Mouse (Mus musculus) bone marrow, adult 2 months (tissue): ENCODE data around the gene Msl1. TPM values are rescaled to one million over a fixed set of nuclear protein-coding genes. Genes with fewer than 3 reads are reported as not detected.

ENCODE experiments used
- H3K27ac ChIP-seq: fragments of 200-500 bp; 2 replicates; pipeline ENCODE4 v1.5.1; 2012; ENCODE audit warnings: low read depth, mild to moderate bottlenecking, control low read depth, inconsistent platforms, low read length; ENCODE audit not compliant: control insufficient read depth, poor library complexity, insufficient read depth
- H3K4me1 ChIP-seq: fragments of 200-500 bp; 2 replicates; pipeline ENCODE4 v1.6.1; 2011; ENCODE audit warnings: low read length; ENCODE audit not compliant: control insufficient read depth, insufficient read depth
- H3K4me3 ChIP-seq: fragments of 200-500 bp; replicated peaks from 2 replicates; pipeline ENCODE3; 2011; ENCODE audit warnings: mild to moderate bottlenecking, low read depth, low read length, control low read depth; ENCODE audit not compliant: control insufficient read depth
- CTCF ChIP-seq: fragments of 200-500 bp; IDR thresholded peaks from 2 replicates; pipeline ENCODE4 v1.5.1; 2011; ENCODE audit warnings: low read length, control low read depth; ENCODE audit not compliant: control insufficient read depth, insufficient read depth
- POLR2A ChIP-seq: fragments of 200-500 bp; IDR thresholded peaks from 2 replicates; pipeline ENCODE4 v1.6.1; 2011; ENCODE audit warnings: low read depth, mild to moderate bottlenecking, control low read depth, low read length, borderline replicate concordance; ENCODE audit not compliant: control insufficient read depth
- WGBS: fragments of 180-500 bp; shearing (Covaris S2); methylation state at CpG from one replicate; pipeline ENCODE4 v1.1.7; 2018; 5-methylcytosine and 5-hydroxymethylcytosine counted together
- polyA plus RNA-seq: library from polyadenylated mRNA; stranded (reverse); fragments of >200 nt; gene quantifications from 2 replicates; pipeline ENCODE4 v1.2.4, GENCODE M21; 2011; ENCODE audit warnings: low replicate concordance; ENCODE audit not compliant: missing spikeins, insufficient read depth, insufficient read length

Msl1 gene
- polyA plus RNA-seq, 1 experiment = 69.9 TPM

DNA sequence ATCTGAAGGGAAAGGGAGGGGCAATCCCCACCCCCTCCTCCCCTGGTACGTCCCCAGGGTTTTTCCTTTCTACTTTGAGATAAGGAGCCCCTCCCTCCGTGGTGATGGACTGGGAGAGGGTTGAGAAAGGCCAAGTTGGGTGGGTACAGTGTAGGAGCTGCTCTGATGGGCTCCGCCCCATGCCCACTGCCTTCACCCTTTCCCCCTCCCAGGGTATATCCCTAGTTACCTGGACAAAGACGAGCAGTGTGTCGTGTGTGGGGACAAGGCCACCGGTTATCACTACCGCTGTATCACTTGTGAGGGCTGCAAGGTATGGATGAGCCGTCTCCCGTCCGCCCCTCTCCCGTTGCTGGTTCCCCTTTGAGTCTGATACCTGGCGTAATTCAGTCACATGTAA is 38.6 kb upstream of the Msl1 start:
- no peak overlapping the region for H3K27ac ChIP-seq
- H3K4me1 ChIP-seq = peaks cover 7% of the 10 kb centered on the region

GRCm38 (mm10) chr11:98761939-98762338 is 33.4 kb upstream of the Msl1 start:
- Histone ChIP-seq H3K4me1 (no peaks in the 10 kb centered on the region; the same call in 1 of the 2 replicates), H3K4me3 (no peak overlapping the region), H3K27ac (no peak overlapping the region)
- 95% methylated on average over 4 of the region's 4 CpGs for WGBS
- TF ChIP-seq POLR2A = no peak
- no peak for TF ChIP-seq CTCF

More for the DNA sequence above, 38.6 kb upstream of the Msl1 start:
- TF ChIP-seq CTCF (no peak), POLR2A (no peak)
- WGBS = 83% methylated on average over 12 of the region's 12 CpGs
- H3K4me3 ChIP-seq = no peak overlapping the region

DNA sequence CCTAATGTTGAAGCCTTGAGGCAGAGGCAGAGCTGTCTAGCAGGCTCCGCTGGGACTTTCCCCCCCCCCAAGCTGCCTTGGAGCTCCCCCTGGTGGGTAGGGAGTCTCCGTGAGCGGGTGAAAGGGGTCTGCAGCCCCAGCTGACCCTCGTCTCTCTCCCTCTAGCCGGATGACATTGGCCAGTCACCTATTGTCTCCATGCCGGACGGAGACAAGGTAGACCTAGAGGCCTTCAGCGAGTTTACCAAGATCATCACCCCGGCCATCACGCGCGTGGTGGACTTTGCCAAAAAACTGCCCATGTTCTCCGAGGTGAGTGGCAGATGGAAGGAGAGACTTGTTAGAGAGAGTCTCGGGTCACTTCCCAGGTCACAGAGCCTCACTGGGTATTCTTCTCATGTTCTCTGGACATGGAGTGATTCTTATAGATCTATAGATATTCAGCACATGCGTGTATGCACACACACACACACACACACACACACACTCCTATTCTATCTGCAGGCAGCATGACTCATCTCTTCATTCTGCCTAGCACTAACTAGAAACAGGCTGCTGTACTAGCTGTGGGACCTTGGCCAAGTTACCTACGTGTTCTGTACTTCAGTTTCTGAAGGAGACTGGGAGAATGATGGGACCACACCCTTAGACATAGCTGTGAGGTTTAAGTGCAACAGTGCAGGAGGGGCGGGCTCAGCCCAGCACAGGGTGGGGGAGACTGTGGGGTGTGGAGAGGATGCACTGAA is 32.4 kb upstream of the Msl1 start:
- Histone ChIP-seq H3K4me1 (no peaks in the 10 kb centered on the region; the same call in 1 of the 2 replicates), H3K27ac (no peak overlapping the region), H3K4me3 (no peak overlapping the region)
- TF ChIP-seq POLR2A (no peak), CTCF (no peak)
- 74% methylated on average over 17 of the region's 17 CpGs for WGBS

DNA sequence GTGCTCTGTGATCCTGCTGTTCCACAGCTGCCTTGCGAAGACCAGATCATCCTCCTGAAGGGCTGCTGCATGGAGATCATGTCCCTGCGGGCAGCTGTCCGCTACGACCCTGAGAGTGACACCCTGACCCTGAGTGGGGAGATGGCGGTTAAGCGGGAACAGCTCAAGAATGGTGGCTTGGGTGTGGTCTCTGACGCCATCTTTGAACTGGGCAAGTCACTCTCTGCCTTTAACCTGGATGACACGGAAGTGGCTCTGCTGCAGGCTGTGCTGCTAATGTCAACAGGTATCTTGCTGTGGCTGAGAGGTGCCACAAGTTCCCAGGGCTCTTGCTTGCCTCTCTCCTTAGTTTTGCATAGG is 31.8 kb upstream of the Msl1 start:
- no peak overlapping the region for H3K27ac ChIP-seq
- no peak overlapping the region for H3K4me3 ChIP-seq
- WGBS = 88% methylated on average over 8 of the region's 8 CpGs
- H3K4me1 ChIP-seq = no peaks in the 10 kb centered on the region; the same call in 1 of the 2 replicates
- no peak for TF ChIP-seq CTCF
- no peak for TF ChIP-seq POLR2A

- WGBS = 86% methylated on average over 18 of the region's 18 CpGs
- H3K4me1 ChIP-seq = no peaks in the 10 kb centered on the region; the same call in none of the 2 replicates
- TF ChIP-seq CTCF (no peak), POLR2A (no peak)
- H3K4me3 ChIP-seq = no peak overlapping the region
- H3K27ac ChIP-seq = no peak overlapping the region
Measured at GRCm38 (mm10) chr11:98764091-98764490, 31.2 kb upstream of the Msl1 start.

DNA sequence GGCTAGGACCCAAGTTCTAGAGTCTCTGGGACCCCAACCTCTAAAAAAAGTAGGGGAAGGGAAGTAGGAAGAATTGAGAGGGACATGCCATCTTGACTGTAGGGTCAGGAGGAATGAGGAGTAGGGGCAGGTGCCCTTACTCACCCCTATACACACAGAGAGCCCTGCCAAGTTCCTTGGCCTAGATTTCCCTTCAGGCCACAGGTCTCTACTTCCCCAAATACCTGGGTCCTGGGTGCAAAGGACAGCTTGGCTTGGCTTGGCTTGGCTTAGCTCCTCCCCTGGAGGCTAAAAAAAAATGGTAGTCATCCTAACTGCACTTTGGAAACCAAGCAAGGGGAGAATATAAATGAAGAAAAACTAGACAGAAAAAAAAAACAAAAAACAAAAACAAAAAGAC is 30.6 kb upstream of the Msl1 start:
- H3K4me1 ChIP-seq = no peaks in the 10 kb centered on the region; the same call in none of the 2 replicates
- no peak overlapping the region for H3K27ac ChIP-seq
- TF ChIP-seq POLR2A (no peak), CTCF (no peak)
- no peak overlapping the region for H3K4me3 ChIP-seq

GRCm38 (mm10) chr11:98765421-98766309 is 29.7 kb upstream of the Msl1 start:
- TF ChIP-seq POLR2A = no peak
- TF ChIP-seq CTCF = no peak
- WGBS = 38% methylated on average over 9 of the region's 9 CpGs
- no peak overlapping the region for H3K4me3 ChIP-seq
- no peak overlapping the region for H3K27ac ChIP-seq
- no peaks in the 10 kb centered on the region; the same call in 1 of the 2 replicates for H3K4me1 ChIP-seq

- TF ChIP-seq POLR2A (no peak), CTCF (no peak)
- no peak overlapping the region for H3K4me3 ChIP-seq
- H3K27ac ChIP-seq = no peak overlapping the region
- H3K4me1 ChIP-seq = no peaks in the 10 kb centered on the region; the same call in 1 of the 2 replicates
- 48% methylated on average over 2 of the region's 2 CpGs for WGBS
Measured at GRCm38 (mm10) chr11:98766346-98766745, 29.0 kb upstream of the Msl1 start.
